Mouse (Mus musculus) c-Kit-positive CD71-positive TER-119-positive erythroid progenitor cells, embryonic 14.5 days (primary cell): ENCODE measurements around the gene Rab3gap2.
"Not testable (repeated sequence)": the region's sequence is repeated elsewhere in the genome, so short reads cannot be mapped to it uniquely, and the experiment has no call there.

Experiments used
- DNase-seq: peaks from one replicate; pipeline ENCODE4 v3.0.0-alpha.2; 2013; ENCODE audit warnings: low spot score

The Rab3gap2 gene

GRCm38 (mm10) chr1:185280616-185281015 lies 76.7 kb downstream of the Rab3gap2 start:
- DNase-seq, result no peak

- DNase-seq, result no peak
Observed at GRCm38 (mm10) chr1:185282846-185283245, 78.9 kb downstream of the Rab3gap2 start.

GRCm38 (mm10) chr1:185283247-185283646 lies 79.3 kb downstream of the Rab3gap2 start:
- no peak for DNase-seq

- no peak for DNase-seq
Observed at GRCm38 (mm10) chr1:185284740-185285139, 80.8 kb downstream of the Rab3gap2 start.

- DNase-seq, result no peak
Observed at GRCm38 (mm10) chr1:185285171-185285570, 81.3 kb downstream of the Rab3gap2 start.

- DNase-seq, result no peak
Observed at GRCm38 (mm10) chr1:185287066-185287465, 83.1 kb downstream of the Rab3gap2 start.

GRCm38 (mm10) chr1:185289231-185289630 lies 85.3 kb downstream of the Rab3gap2 start:
- no peak for DNase-seq

GRCm38 (mm10) chr1:185291336-185291735 lies 87.4 kb downstream of the Rab3gap2 start:
- no peak for DNase-seq

GRCm38 (mm10) chr1:185292646-185293360 lies 88.9 kb downstream of the Rab3gap2 start:
- no peak for DNase-seq

- DNase-seq, result no peak
Observed at GRCm38 (mm10) chr1:185296850-185297249, 92.9 kb downstream of the Rab3gap2 start.

GRCm38 (mm10) chr1:185298496-185298895 lies 94.6 kb downstream of the Rab3gap2 start:
- no peak for DNase-seq

- no peak for DNase-seq
Observed at GRCm38 (mm10) chr1:185302816-185303215, 98.9 kb downstream of the Rab3gap2 start.

- no peak for DNase-seq
Observed at GRCm38 (mm10) chr1:185306836-185307235, 102.9 kb downstream of the Rab3gap2 start.

GRCm38 (mm10) chr1:185307645-185308044 lies 103.7 kb downstream of the Rab3gap2 start:
- DNase-seq, result no peak

- DNase-seq, result no peak
Observed at GRCm38 (mm10) chr1:185308334-185308733, 104.4 kb downstream of the Rab3gap2 start.

- DNase-seq, result no peak
Observed at GRCm38 (mm10) chr1:185308908-185309307, 105.0 kb downstream of the Rab3gap2 start.

GRCm38 (mm10) chr1:185311949-185312348 lies 108.0 kb downstream of the Rab3gap2 start:
- DNase-seq, result no peak

- DNase-seq, result no peak
Observed at GRCm38 (mm10) chr1:185314546-185314945, 110.6 kb downstream of the Rab3gap2 start.

GRCm38 (mm10) chr1:185315846-185316568 lies 112.1 kb downstream of the Rab3gap2 start:
- DNase-seq, result no peak

- not testable (repeated sequence) for DNase-seq
Observed at GRCm38 (mm10) chr1:185327754-185328345, 123.9 kb downstream of the Rab3gap2 start.

- peak; percentile 86 for DNase-seq
Observed at GRCm38 (mm10) chr1:185328721-185329610, 125.0 kb downstream of the Rab3gap2 start, which contains the start of gene Iars2. TSS of gene Iars2 (minus strand) at chr1:185329396.

- DNase-seq, result no peak
Observed at GRCm38 (mm10) chr1:185329851-185330250, 125.9 kb downstream of the Rab3gap2 start.
